Mouse (Mus musculus) adrenal gland, adult (tissue): Measurements from ENCODE around the gene Tll2.

ENCODE experiments used
- DNase-seq, 2 experiments: peaks; one replicate each; pipeline ENCODE4 v3.0.0; 2022 to 2023; ENCODE audit warnings: low spot score in 1 of 2; ENCODE audit not compliant: inconsistent age in 2 of 2

The Tll2 gene

DNA sequence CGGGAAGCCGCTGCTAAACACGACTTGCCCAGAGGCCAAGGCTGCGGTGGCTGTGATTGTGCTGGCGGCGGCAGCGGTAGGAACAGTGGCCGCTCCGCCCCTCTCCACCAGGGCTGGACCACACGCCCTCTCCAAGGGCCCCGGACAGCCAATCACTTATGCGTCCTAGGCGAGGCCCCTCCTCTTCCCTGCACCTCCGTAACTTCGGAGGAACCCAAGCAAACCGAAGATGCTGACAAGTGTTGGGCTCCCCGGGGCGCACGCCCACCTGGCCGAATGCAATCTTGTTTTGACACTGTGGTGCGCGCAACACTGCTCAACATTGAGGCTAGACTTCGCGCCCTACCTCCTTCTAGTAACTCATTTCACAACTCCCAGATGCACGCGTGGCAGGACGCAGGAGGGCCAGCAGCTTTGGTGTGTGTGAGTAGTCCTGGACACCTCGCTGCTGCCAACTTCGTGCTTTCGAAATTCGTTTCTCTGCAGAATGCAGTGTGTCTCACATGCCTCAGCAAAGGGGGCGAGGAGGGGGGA is at the start of gene Tll2:
Tll2 (minus strand) TSS at position 25 of the 534 bp plus-strand sequence.
- DNase-seq: peak; percentile 68 to 89

DNA sequence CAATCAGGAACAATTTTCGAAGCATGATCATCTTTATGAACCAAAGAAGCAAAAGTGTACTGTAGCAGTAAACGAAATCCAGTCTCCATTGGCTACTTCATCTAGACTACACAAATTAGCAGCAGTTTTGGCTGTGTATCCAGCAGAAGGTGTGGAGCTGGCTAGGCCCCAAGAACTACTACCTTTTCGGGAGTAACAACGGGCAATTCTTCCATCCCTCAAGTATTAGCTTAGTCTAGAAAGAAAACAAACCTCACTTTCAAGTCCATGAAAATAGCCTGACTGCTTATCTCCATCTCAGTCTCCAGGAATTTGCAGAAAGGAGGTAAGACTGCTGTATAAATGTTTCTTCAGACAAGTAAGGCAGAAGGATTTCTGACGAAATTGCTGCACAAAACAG is 47.9 kb upstream of the Tll2 start:
- no peak for DNase-seq

DNA sequence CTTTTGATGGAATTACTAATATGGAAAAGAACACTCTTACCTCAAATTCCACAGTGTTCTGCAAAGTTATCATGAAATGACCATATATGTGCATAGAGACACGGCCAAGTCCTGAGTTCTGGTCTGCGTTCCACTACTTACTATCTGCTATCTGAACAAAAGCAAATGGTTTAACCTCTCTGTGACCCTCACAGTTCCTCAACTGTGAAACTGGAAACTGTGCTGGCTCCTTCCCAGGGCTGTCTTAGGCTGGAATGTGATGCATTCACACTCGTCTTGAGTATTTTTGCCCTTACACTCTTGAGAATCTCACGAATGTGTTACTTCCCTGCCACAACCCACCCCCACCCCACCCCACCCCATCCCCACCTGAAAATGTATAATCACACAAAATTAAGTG is 42.3 kb upstream of the Tll2 start:
- no peak for DNase-seq

DNA sequence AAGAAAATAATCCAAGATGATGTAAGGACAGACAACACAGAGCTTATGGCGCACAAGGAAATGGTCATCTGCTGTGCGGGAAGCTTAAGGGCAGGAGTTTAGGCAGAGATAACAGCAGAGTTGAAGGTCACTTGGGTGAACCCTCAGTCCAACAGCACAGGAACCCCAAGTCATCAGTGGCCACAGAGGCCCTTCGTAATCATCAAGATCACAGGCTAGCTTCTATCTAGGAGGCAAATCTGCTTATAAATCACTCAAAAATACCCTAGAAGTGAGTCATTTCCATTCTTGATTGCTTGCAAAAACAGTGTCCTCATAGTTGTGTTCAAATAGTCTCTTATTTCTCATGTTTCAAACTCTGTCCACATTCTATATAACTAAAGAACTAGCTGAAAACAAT is 41.6 kb upstream of the Tll2 start:
- DNase-seq: peak in 1 of 2 experiments; percentile 48

DNA sequence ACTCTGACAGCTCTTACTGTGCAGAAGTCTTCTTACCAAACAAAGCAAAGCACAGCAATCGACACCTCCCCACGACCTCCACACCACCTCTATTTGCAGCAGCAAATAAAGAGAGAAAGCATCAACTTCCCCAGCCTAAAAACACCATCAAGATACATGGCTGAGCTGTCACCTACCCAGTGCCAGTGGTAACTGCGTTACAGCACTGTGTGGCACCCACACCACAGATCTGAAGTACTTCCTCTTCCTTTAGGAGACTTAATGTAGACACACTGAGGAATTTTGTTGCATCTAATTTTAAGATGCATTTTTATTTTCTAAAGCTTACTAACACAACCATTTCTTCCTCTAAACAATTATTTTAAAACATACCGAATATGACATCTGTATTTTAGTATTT is 39.6 kb upstream of the Tll2 start:
- no peak for DNase-seq

DNA sequence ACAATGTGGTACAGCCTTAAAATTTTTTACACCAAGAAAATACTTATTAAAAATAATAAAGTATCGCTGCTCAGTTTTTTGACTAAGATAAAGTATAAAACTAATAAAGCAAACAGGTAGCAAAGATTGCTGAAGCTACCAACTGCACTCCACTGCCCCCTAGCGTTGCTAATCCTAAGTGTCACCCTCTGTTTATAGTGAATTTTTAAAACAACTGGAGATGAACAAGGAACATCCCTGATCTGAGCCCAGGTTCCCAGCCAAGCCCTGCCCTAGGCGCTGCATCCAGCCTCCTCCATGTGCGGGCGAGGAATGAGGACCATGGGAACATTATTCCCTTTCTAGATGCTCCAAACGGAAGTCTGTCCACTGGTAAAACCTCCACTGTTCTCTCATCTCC is 37.9 kb upstream of the Tll2 start:
- DNase-seq: peak in 1 of 2 experiments; percentile 79

DNA sequence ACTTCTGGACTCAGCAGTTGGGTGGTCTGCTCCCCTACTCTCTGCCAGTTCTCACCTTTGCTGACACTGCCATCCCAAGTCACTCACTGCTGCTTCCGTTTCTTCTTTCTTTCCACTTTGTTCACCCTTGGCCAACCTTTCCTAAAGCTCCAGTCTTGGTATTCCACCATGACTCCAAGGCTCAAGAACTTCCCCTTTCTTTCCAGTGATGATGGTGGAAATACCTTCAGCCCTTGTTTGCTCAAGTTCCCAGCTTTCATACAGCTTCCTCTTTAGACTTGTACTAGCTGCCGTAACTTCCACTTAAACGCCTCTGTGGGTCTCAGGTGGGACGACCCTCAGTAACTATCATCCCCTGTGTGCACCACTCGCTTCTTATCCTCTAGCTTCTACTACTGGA is 35.4 kb upstream of the Tll2 start:
- no peak for DNase-seq

DNA sequence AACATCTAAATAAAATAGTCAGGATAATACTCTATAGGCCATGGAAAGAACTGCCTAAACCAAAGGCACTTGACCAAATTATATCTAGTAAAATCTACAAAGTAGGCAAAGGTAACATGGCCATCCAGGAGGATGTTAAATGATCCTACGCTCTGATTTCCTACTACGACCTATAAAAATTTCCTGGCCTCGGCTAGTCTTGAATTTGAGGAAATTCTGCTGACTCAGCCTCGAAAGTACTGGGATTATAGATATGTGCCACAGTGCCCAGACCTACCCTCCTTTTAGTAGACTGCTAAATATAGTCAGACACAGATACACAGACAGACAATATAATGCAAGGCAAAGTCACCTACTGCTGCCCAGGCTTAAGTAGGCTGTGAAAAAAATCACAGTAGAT is 27.1 kb upstream of the Tll2 start:
- no peak for DNase-seq

DNA sequence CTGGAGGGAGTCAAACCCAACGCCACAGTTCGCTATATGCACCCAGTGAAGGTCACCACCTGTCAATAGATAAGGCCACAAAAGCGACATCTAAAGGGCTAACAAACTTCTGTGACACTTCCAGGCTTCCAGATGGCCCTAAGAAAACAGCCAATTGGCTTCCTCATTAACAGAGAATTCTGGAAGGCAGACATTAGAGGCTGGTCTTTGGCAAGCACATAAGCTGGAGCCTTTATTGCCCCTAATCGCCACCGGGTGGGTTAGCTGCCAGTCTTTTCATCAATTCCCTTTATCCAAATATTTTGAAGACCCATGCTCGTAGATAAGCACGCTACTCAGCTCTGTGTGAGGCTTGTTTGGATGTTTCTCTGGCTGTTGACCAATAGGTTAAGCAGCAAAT is 1.7 kb upstream of the Tll2 start:
- no peak for DNase-seq

DNA sequence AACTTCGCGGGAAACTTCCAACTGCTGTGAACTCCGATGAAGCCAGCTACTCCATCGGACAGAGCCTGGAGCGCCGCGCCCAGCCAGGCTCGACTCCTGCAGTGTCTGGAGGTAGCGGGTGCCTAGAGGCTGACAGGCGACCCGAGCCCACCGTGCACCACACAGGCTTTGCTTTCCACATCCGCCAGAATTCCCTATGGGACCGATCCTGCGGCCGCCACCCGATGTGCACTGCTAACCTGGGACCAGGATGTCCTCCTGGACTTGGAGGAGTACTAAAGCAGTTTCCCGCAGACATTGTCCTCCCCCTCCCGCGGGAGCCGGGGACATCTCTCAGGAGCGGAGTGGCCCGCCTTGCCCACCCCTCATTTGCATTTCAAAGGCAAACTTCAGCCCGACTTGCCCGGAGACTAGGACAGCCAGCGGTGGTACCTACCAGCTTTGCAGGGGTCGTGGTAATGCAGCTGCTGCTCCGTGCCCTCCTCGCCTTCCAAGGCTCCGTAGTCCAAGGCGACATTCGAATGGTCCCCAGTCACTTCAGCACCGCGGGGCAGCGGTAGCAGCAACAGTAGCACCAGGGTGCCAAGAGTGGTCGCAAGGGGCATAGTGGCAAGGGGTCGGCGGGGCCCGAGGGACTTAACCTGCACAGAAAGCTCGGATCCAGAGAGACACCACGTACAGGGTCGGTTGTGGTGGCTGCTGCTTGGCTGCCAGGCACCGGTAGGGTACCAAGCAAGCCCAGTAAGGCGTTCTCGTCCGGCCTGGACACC is 409 bp downstream of the Tll2 start:
- DNase-seq: no peak

DNA sequence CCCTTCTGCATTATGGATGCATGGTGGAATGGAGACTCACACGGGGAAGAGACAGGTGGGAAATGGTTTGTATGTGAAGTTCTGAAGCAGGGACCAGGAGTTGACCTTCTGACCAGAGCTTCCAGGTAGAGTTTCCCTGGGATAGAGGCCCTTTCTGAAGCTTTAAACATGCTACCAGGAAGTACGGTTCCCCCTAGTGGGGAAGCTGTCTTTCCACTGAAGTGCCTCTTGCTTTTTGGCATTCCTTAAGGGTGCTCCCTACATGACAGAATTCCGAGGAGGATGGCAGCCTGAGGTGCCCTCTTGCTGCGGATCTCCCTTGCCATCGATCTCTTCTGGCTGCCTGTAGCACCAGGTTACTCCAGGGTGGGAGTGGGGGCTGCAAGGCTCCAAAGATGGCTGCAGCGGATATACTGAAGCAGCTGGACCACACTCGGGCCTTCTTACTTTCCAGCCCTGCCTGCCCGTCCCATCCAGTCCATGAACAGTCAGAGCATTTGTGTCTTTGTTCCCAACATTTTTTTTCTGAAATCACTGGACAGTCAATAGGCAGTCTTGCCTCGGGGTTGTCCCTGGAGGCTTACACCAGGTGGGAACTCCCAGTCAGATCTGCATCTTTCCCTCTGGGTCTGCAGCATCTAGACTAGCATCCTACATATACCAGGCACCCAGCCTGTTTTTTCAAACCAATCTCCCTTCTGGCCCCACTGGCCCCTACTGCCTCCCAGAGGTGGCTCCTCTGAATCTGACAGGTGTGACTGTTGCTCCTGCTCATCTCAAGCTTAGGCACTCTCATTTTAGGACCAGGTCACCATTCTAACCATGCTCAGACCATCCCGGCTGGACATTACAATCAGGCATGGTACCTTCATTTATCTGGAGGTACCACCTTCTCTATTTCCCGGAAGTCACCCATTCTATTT is 2.2 kb downstream of the Tll2 start:
- DNase-seq: peak in 1 of 2 experiments; percentile 61

DNA sequence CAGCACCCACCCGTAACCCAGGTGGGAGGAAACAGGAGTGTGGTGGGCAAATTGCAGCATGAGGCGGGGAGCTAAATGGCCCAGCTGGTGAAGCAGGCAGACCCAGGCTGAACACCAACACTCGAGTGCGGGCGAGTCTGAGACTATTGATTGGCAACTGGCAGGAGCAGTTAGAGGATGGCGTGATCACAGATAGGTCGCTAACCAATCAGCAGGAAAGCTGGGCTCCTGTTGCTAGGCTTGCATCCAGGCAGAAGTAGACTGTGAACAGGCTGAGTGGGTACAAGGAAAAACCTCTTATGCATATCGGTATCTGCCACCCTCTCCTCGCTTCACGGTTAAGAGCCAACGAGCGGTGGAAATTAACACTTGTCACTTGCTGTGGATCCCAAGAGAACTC is 9.0 kb downstream of the Tll2 start:
- DNase-seq: no peak

DNA sequence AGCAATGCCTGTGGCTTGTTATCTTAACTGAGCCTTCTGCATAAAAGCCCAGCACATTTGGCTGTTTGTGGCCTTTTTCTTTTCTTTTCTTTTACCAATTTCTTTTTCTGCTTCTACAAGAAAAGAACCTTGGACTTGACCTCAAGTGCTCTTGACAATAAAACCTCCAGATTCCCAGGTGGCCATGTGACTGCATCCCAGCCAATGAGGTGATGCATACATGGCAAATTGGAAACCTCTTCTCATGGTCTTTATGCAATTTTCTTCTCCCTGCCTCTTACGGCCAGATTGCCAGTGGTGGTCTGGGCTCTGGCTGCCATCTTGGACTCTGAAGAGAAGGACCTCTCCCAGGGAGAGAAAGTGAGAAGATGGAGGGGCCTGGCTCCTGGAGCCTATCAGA is 13.3 kb downstream of the Tll2 start:
- DNase-seq: no peak

DNA sequence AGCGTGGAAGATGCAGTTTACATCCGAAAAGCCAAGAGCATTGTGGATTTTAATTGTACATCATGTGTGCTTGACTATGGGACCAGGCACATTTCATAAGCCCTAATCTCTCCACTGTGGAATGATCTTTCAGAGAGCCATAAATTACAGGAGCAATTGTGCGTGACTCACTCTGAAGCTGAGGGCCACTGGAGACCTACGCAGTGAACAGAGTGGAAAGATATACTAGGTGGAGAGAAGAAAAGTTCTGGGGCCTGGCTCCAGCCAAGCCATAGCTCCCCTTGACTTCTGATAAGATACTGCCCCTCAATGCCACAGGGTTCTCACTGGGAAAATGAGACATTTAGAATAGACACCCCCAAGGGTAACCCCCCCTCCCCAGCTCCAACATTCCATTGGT is 13.7 kb downstream of the Tll2 start:
- DNase-seq: peak; percentile 58 to 87

DNA sequence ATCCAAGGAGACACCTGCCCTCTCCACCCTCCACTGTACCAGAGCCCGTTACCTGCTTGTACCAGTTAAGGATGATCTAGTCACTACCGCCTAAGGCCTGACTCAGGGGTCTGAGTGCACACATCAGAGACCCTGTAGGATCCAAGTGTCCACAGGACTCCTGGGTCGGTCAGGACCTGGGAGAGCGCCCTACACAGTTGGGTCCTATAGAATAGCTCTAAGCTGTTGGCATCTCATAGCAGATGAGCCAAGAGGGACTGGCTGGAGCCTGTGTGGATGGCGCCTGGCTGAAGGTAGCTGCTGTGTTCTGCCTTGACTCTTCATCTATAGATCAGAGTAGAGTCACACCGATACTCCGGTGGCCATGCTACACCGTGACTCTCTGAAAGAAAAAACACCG is 14.9 kb downstream of the Tll2 start:
- DNase-seq: no peak

DNA sequence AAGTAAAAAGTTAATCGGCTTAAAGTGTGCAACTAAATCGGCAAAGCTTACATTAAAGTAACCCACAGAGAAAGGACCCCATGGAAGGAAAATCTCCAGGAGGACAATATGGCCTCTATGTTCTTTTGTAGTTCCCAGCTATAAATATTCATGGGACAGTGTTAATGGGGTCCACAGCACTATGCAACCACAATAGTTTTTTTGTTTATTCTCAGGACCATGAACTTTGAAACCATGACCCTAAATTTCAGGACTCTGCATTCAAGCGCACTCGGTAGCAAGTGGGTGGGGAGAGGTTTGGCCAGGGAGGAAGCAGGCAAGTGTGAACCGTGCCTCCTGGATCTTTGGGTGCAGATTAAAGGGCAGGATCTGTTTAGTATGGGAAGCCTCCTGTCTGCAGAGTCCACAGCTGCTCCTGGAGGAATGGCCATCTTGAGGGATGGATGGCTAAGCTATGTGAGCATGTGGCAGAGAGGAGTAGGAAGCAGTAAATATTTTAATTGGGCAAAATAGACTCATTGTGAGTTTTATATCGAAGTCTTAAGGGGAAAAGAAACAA is 15.7 kb downstream of the Tll2 start:
- DNase-seq: no peak

DNA sequence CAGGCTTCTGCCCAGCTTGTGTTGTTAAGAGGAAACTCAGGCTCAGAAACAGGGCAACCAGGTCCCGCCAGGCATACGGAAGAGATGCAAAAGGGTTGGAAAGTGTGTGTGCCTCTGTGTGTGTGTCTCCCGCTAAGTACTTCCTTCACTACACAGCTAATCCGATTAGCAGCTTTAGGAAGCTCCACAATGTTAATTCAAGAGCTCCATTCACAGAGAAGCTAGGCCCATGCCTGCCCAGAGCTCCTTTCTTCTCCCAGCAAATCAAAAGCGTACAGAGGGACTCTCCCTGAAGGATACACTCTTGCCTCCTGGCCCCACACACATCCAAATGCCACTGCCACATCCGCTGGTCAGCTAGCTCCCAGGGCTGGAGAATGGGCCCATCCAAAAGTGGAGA is 29.3 kb downstream of the Tll2 start:
- no peak for DNase-seq

DNA sequence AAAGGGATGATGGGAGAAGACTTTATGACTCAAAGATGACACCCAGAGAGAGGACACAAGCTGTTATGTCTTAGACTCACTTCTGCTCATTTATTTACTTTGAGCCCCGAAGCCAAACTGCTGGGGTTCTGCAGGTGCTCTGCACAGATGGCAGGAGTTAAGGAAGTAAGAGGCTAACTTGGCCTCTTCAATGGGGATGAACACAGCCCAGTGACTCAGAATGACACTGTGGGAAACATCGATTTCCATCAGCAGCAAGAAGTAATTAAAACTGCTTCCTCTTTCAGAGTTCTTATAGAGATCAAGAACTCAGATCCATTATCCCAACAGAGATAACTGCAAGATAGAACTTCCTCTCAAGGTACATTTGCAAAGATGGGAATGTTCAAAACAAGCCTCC is 29.8 kb downstream of the Tll2 start:
- DNase-seq: no peak

DNA sequence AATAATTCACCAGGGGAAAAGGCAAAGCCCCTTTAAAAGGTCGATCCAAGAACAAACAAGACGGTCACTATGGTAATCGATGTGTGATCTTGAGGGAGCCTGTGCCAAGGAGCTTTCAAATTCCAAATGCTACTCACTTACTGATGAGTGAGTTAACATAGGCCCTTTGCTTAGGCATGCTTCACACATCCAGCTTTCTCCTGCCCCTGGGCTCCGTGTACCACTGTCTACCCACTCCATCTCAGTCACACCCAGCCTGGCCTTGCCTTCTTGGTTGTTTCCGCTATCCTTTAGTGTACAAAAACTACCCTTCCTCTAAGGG is 40.8 kb downstream of the Tll2 start:
- DNase-seq: no peak

DNA sequence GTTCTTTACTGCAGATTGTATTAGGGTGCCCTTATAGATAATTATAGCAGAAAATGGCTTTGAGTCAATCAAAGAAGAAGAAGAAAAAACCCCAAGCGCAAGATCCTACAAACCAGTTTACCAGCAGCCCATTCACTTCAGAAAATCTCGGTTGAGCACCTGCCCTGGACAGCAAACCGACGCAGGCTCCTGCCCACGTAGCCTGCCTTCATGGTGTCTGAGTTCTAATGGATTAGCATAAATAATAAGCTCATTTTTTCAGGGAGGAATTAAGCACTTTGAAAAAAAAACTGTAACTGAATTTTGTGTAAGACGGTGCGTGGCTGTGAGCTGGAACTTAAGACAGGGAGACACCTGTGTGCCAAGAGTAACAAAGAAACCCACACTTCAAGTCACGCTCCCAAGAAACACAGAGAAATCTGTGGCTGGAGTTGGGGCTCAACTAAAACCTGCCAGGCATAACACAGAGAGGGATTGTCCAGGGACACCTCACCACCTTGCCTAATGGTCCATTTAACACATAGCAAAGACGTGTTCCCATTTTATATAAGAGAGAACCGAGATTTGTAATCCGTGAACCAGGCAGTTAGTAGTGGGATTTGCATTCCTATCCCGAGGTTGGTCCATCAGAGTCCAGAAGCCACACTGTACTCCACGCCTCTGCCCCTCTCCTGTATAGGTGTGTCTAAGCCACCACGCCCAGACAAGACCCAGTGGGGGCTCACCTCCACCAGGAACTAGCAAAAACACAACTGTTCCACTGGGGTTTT is 41.3 kb downstream of the Tll2 start:
- DNase-seq: no peak

DNA sequence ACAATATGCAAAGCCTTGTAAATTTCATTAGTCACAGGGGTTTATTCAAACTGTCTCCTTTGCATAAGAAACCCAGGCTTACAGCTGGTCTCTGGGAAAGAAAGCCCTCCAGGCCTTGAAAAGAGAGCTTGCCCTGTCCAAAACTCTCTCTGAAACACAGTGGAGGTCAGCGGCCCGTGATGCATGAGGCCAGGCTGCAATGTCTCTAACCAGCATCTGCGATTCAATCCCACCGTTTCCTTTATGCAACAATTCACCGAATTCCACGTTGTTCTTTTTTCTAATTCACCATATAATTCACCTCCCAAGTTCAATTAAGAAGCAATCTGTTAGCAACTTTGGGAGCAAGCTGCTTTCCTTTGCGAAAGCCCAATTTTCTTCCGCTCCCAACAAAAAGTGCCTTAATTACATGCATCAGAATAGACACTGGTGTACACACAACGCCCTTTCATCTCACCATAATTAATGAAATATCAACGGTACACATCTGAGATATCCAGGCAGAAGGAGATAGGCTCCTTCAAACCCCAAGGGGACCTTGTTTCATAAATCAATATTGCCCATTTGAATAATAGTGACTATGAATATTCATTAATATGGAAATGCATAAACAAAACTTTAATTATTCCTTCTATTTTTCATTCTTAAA is 42.1 kb downstream of the Tll2 start:
- DNase-seq: no peak
